Mouse (Mus musculus) gastrocnemius, adult 8-10 months (tissue): Measurements from ENCODE around the gene Gm4301. TPM values are rescaled to one million over a fixed set of nuclear protein-coding genes. Genes with fewer than 3 reads are reported as not detected.
"Not testable (repeated sequence)": the region's sequence is repeated elsewhere in the genome, so short reads cannot be mapped to it uniquely, and the experiment has no call there.

ENCODE experiments used
- DNase-seq, 2 experiments: peaks; one replicate each; pipeline ENCODE4 v3.0.0; 2022; ENCODE audit warnings: low spot score in 2 of 2
- total RNA-seq, 4 experiments: library from RNA; stranded (reverse); gene quantifications; 2 replicates each; pipeline ENCODE4 v1.2.4; 2022

Gene Gm4301
- not detected for total RNA-seq

DNA sequence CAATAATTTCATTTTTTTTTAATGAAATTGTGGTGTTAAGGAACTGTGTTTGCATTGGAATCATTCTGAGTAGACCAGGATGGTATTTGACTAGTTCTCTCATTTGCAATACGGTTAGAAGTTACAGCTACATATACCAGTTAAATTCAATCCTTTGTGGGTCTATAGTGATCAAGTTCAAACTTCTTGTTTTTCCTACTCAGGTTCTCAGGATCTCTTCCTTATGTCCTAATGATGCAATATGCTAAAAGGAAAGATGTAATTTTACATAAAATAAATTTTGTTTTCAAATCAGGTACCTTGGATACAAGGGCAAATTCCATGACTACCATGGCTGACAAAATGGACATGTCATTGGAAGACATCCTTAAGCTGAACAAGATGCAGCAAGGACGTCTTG is at the start of gene Gm4301:
Gene Gm4301 (plus strand): TSS at position 301 of the 400 bp plus-strand sequence.
- not testable (repeated sequence) for DNase-seq

DNA sequence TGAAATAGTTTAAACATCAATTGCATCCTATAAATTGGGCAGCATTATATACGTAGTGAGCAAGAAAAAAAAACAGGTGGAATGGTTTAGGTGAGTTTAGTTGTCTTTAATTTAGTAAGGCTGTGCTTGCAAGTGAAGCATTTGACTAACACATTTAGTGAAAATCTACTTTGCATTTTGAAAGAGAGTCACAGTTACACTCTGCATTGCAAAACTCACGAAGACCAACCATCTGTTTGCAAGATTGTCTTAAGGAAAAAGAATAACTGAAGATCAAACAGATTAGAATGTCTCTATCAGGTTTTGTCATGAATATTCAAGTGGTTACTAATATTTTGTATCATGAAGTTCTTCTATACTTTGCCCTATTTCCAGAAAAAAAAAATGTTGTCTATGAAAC is 39.4 kb upstream of the Gm4301 start:
- no peak for DNase-seq

GRCm38 (mm10) chr10:100300106-100300505 is 35.4 kb upstream of the Gm4301 start:
- DNase-seq: not testable (repeated sequence)

DNA sequence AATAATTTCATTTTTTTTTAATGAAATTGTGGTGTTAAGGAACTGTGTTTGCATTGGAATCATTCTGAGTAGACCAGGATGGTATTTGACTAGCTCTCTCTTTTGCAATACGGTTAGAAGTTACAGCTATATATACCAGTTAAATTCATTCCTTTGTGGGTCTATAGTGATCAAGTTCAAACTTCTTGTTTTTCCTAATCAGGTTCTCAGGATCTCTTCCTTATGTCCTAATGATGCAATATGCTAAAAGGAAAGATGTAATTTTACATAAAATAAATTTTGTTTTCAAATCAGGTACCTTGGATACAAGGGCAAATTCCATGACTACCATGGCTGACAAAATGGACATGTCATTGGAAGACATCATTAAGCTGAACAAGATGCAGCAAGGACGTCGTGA is 5.1 kb downstream of the Gm4301 start, which contains the start of gene Gm4302:
Gene Gm4302 (plus strand): TSS at position 301 of the 400 bp plus-strand sequence.
- not testable (repeated sequence) for DNase-seq

DNA sequence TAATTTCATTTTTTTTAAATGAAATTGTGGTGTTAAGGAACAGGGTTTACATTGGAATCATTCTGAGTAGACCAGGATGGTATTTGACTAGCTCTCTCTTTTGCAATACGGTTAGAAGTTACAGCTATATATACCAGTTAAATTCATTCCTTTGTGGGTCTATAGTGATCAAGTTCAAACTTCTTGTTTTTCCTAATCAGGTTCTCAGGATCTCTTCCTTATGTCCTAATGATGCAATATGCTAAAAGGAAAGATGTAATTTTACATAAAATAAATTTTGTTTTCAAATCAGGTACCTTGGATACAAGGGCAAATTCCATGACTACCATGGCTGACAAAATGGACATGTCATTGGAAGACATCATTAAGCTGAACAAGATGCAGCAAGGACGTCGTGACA is 10.2 kb downstream of the Gm4301 start, which contains the start of gene Gm4303:
Gene Gm4303 (plus strand): TSS at position 301 of the 400 bp plus-strand sequence.
- DNase-seq: not testable (repeated sequence)

DNA sequence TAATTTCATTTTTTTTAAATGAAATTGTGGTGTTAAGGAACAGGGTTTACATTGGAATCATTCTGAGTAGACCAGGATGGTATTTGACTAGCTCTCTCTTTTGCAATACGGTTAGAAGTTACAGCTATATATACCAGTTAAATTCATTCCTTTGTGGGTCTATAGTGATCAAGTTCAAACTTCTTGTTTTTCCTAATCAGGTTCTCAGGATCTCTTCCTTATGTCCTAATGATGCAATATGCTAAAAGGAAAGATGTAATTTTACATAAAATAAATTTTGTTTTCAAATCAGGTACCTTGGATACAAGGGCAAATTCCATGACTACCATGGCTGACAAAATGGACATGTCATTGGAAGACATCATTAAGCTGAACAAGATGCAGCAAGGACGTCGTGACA is 15.3 kb downstream of the Gm4301 start, which contains the start of gene Gm4305:
Gene Gm4305 (plus strand): TSS at position 301 of the 400 bp plus-strand sequence.
- DNase-seq: not testable (repeated sequence)

GRCm38 (mm10) chr10:100356841-100357240 is 21.4 kb downstream of the Gm4301 start:
- DNase-seq: peak in 1 of 2 experiments; percentile 3

GRCm38 (mm10) chr10:100361038-100361437 is 25.6 kb downstream of the Gm4301 start, which contains the start of gene Gm4307:
Gm4307 (plus strand) TSS chr10:100361338.
- not testable (repeated sequence) for DNase-seq

GRCm38 (mm10) chr10:100382460-100382859 is 47.0 kb downstream of the Gm4301 start, which contains the start of gene Gm4312:
Gm4312 (minus strand) TSS chr10:100382560.
- DNase-seq: not testable (repeated sequence)

Other genes with a start within 250 kb of the Gm4301 start
- gene Gm4302, start 5.2 kb downstream of the Gm4301 start, total RNA-seq: not detected
- gene Gm4303, start 10.3 kb downstream of the Gm4301 start, total RNA-seq: not detected
- not detected for gene Gm4305, start 15.4 kb downstream of the Gm4301 start, total RNA-seq
- not detected for gene Gm4307, start 25.7 kb downstream of the Gm4301 start, total RNA-seq
- gene Gm4312, start 46.9 kb downstream of the Gm4301 start, total RNA-seq: not detected
- gene Tmtc3, start 151.7 kb downstream of the Gm4301 start, total RNA-seq: 10 to 100 TPM in 1 of 4 experiments, 1 to 10 TPM in 3; 8.9 to 10.9 (median 9.7) TPM
- 1 to 10 TPM; 2.9 to 4.3 (median 3.8) TPM for gene Cep290, start 151.9 kb downstream of the Gm4301 start, total RNA-seq